Mouse (Mus musculus) ES-E14 (cell line): ENCODE data around the gene Hivep3.

Experiments
- CHD2 ChIP-seq: IDR thresholded peaks from 2 replicates; pipeline ENCODE4 v1.6.1; 2014; ENCODE audit warnings: mild to moderate bottlenecking, low read depth, low read length, inconsistent platforms
- HCFC1 ChIP-seq: IDR thresholded peaks from 2 replicates; pipeline ENCODE4 v1.6.1; 2012; ENCODE audit warnings: low read length, inconsistent platforms, borderline replicate concordance; ENCODE audit not compliant: insufficient read depth
- MAFK ChIP-seq: IDR thresholded peaks from 2 replicates; pipeline ENCODE4 v1.6.1; 2014; ENCODE audit warnings: mild to moderate bottlenecking, low read depth, low read length, inconsistent platforms; ENCODE audit not compliant: insufficient read depth
- ZC3H11A ChIP-seq: IDR thresholded peaks from 2 replicates; pipeline ENCODE4 v1.6.1; 2012; ENCODE audit warnings: low read depth, mild to moderate bottlenecking, inconsistent platforms, low read length, borderline replicate concordance
- ZNF384 ChIP-seq: IDR thresholded peaks from 2 replicates; pipeline ENCODE4 v1.6.1; 2012; ENCODE audit warnings: low read depth, low read length, inconsistent platforms

- TF ChIP-seq HCFC1, result no peak
- no peak for TF ChIP-seq CHD2
- no peak for TF ChIP-seq ZC3H11A
- TF ChIP-seq ZNF384, result no peak
- no peak for TF ChIP-seq MAFK
Measured at GRCm38 (mm10) chr4:119970166-119970565, 236.6 kb downstream of the Hivep3 start.
